Mouse (Mus musculus) liver, adult 2 months (tissue): Measurements from ENCODE around the gene Col4a2. TPM values are rescaled to one million over a fixed set of nuclear protein-coding genes. Genes with fewer than 3 reads are reported as not detected.

Experiments used
- DNase-seq: peaks from one replicate; pipeline ENCODE4 v3.0.0-alpha.2; 2011; ENCODE audit warnings: low read depth, low spot score; ENCODE audit errors: extremely low read depth
- H3K27ac ChIP-seq: fragments of 200-500 bp; replicated peaks from 2 replicates; pipeline ENCODE4 v1.5.1; 2012; ENCODE audit warnings: low read depth, mild to moderate bottlenecking, control low read depth, inconsistent platforms, low read length; ENCODE audit not compliant: insufficient read depth
- H3K27me3 ChIP-seq: fragments of 200-500 bp; 2 replicates; pipeline ENCODE4 v1.6.1; 2012; ENCODE audit warnings: mild to moderate bottlenecking, moderate library complexity, low read length, inconsistent platforms; ENCODE audit not compliant: control insufficient read depth, insufficient read depth
- H3K36me3 ChIP-seq: fragments of 200-500 bp; 2 replicates; pipeline ENCODE4 v1.6.1; 2012; ENCODE audit warnings: low read length, inconsistent platforms; ENCODE audit not compliant: control insufficient read depth, insufficient read depth
- H3K4me1 ChIP-seq: fragments of 200-500 bp; 2 replicates; pipeline ENCODE4 v1.6.1; 2011; ENCODE audit warnings: low read length; ENCODE audit not compliant: control insufficient read depth, insufficient read depth
- H3K4me3 ChIP-seq: fragments of 200-500 bp; 2 replicates; pipeline ENCODE4 v1.5.1; 2011; ENCODE audit warnings: low read depth, mild to moderate bottlenecking, control low read depth, low read length, moderate library complexity; ENCODE audit not compliant: insufficient read depth
- H3K79me2 ChIP-seq: fragments of 200-500 bp; 2 replicates; pipeline ENCODE4 v1.6.1; 2012; ENCODE audit warnings: inconsistent platforms, mild to moderate bottlenecking, low read length, moderate library complexity; ENCODE audit not compliant: control insufficient read depth, insufficient read depth
- H3K9ac ChIP-seq: fragments of 200-500 bp; 2 replicates; pipeline ENCODE4 v1.6.1; 2012; ENCODE audit warnings: low read depth, mild to moderate bottlenecking, control low read depth, inconsistent platforms, low read length
- CTCF ChIP-seq: fragments of 200-500 bp; IDR thresholded peaks from 2 replicates; pipeline ENCODE4 v1.5.1; 2011; ENCODE audit warnings: low read depth, low read length, control low read depth
- POLR2A ChIP-seq: fragments of 200-500 bp; IDR thresholded peaks from 2 replicates; pipeline ENCODE4 v1.6.1; 2011; ENCODE audit warnings: low read length, control low read depth; ENCODE audit not compliant: insufficient read depth; ENCODE audit errors: extremely low read depth
- WGBS: fragments of 180-500 bp; shearing (Covaris S2); methylation state at CpG from one replicate; pipeline ENCODE4 v1.1.7; 2018; 5-methylcytosine and 5-hydroxymethylcytosine counted together
- polyA plus RNA-seq: library from polyadenylated mRNA; depleted of rRNA; stranded (reverse); fragments of >200 nt; gene quantifications from 2 replicates; pipeline ENCODE4 v1.2.3, GENCODE M21; 2012; rRNA removed
- total RNA-seq: library from RNA; depleted of rRNA; stranded (reverse); fragments of >200 nt; gene quantifications from 2 replicates; pipeline ENCODE4 v1.2.3, GENCODE M21; 2014; rRNA removed

The Col4a2 gene
- total RNA-seq (7.7 and 10.9 TPM in 2 replicates), polyA plus RNA-seq (6.1 and 8.0 TPM in 2 replicates)

- H3K27me3 ChIP-seq = no peaks in the 10 kb centered on the region
- H3K9ac ChIP-seq = peak within 1 kb of the TSS; percentile 85
- H3K36me3 ChIP-seq = no peaks in the 10 kb centered on the region
- 0 out of 2 replicates have a peak, but pooled peaks have one; percentile 25 for TF ChIP-seq POLR2A
- TF ChIP-seq CTCF = no peak
- DNase-seq = no peak
- H3K4me3 ChIP-seq = peak within 1 kb of the TSS; percentile 77
- H3K27ac ChIP-seq = peak within 1 kb of the TSS; percentile 25
- WGBS = 1% methylated on average over 83 of the region's 87 CpGs
- H3K4me1 ChIP-seq = peaks cover 5% of the 10 kb centered on the region
- H3K79me2 ChIP-seq = peaks cover 12% of the 10 kb centered on the region; the same call in 1 of the 2 replicates
These were observed at the start of gene Col4a2, which contains the start of gene Col4a1 for GRCm38 (mm10) chr8:11312349-11313175. Col4a2 (plus strand) TSS chr8:11312805. Col4a1 (minus strand) TSS chr8:11312826.

- no peak for DNase-seq
- no peak overlapping the region for H3K27ac ChIP-seq
- 85% methylated on average over 6 of the region's 6 CpGs for WGBS
These were observed 48.8 kb upstream of the Col4a2 start for GRCm38 (mm10) chr8:11263848-11264247.

GRCm38 (mm10) chr8:11265971-11266370 is 46.6 kb upstream of the Col4a2 start:
- no peak overlapping the region for H3K4me3 ChIP-seq
- 87% methylated on average over 3 of the region's 3 CpGs for WGBS
- TF ChIP-seq POLR2A = no peak
- TF ChIP-seq CTCF = no peak
- no peak overlapping the region for H3K27ac ChIP-seq
- no peaks in the 10 kb centered on the region for H3K4me1 ChIP-seq
- DNase-seq = no peak
- H3K9ac ChIP-seq = no peak overlapping the region
- H3K36me3 ChIP-seq = peaks cover 2% of the 10 kb centered on the region; the same call in 1 of the 2 replicates
- H3K79me2 ChIP-seq = 0 out of 2 replicates have a peak, but pooled peaks cover 4% of the 10 kb centered on the region
- H3K27me3 ChIP-seq = no peaks in the 10 kb centered on the region

More at GRCm38 (mm10) chr8:11263848-11264247, 48.8 kb upstream of the Col4a2 start:
- Histone ChIP-seq H3K36me3 (peaks cover 2% of the 10 kb centered on the region; the same call in 1 of the 2 replicates), H3K4me3 (no peak overlapping the region), H3K79me2 (0 out of 2 replicates have a peak, but pooled peaks cover 4% of the 10 kb centered on the region), H3K9ac (no peak overlapping the region), H3K27me3 (no peaks in the 10 kb centered on the region), H3K4me1 (no peaks in the 10 kb centered on the region)
- TF ChIP-seq CTCF (no peak), POLR2A (no peak)

- DNase-seq = no peak
- no peak for TF ChIP-seq CTCF
- TF ChIP-seq POLR2A = no peak
- Histone ChIP-seq H3K36me3 (peaks cover 2% of the 10 kb centered on the region; the same call in 1 of the 2 replicates), H3K27me3 (no peaks in the 10 kb centered on the region), H3K9ac (no peak overlapping the region), H3K27ac (no peak overlapping the region), H3K4me1 (no peaks in the 10 kb centered on the region), H3K79me2 (0 out of 2 replicates have a peak, but pooled peaks cover 4% of the 10 kb centered on the region), H3K4me3 (no peak overlapping the region)
- WGBS = 94% methylated on average over 2 of the region's 2 CpGs
These were observed 46.1 kb upstream of the Col4a2 start for GRCm38 (mm10) chr8:11266471-11266870.

- DNase-seq = no peak
- H3K4me3 ChIP-seq = no peak overlapping the region
- H3K4me1 ChIP-seq = peaks cover 3% of the 10 kb centered on the region; the same call in 1 of the 2 replicates
- 0 out of 2 replicates have a peak, but pooled peaks cover 4% of the 10 kb centered on the region for H3K79me2 ChIP-seq
- H3K27ac ChIP-seq = no peak overlapping the region
- H3K27me3 ChIP-seq = no peaks in the 10 kb centered on the region
- peaks cover 2% of the 10 kb centered on the region; the same call in 1 of the 2 replicates for H3K36me3 ChIP-seq
- H3K9ac ChIP-seq = no peak overlapping the region
- WGBS = 90% methylated on average over 6 of the region's 6 CpGs
- TF ChIP-seq POLR2A = no peak
- no peak for TF ChIP-seq CTCF
These were observed 43.9 kb upstream of the Col4a2 start for GRCm38 (mm10) chr8:11268753-11269152.
